Mouse (Mus musculus) lung, postnatal 10 days (tissue): Measurements from ENCODE around the gene Tecpr1.

Source experiments
- DNase-seq: peaks from one replicate; pipeline ENCODE4 v3.0.0; 2021

Gene Tecpr1

DNA sequence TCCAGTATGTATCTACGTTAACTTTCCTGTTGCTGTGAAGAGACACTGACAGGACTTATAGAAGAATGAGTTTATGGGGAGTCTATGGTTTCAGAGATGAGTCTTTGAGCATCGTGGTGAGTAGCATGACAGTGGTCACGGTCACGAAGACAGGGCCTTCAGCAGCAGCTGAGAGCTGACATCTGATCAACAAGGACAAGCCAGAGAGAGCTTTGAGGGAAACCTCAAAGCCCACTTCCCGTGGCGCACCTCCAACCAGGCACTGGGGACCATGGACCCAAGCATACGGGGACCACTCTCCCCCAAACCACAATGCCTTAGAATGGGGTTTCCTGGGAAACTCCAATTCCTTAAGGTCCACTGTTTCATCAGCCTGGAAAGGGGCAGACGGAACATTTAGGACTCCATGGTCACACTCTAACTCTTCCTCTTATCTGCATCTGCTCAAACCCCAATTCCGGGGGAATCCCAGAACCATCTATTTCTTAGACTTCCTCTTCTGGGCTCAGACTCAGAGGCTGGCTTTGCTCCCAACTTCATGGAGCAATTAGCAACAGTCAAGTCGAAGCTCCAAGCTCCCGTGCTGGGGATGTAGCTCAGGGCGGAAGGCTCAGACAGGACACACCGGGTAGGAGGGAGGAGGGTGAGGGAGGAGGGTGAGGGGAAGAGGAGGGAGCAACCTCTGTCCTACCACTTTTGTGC, 28.6 kb upstream of the Tecpr1 start:
- no peak for DNase-seq

GRCm38 (mm10) chr5:144249871-144250270, 26.5 kb upstream of the Tecpr1 start:
- no peak for DNase-seq

DNA sequence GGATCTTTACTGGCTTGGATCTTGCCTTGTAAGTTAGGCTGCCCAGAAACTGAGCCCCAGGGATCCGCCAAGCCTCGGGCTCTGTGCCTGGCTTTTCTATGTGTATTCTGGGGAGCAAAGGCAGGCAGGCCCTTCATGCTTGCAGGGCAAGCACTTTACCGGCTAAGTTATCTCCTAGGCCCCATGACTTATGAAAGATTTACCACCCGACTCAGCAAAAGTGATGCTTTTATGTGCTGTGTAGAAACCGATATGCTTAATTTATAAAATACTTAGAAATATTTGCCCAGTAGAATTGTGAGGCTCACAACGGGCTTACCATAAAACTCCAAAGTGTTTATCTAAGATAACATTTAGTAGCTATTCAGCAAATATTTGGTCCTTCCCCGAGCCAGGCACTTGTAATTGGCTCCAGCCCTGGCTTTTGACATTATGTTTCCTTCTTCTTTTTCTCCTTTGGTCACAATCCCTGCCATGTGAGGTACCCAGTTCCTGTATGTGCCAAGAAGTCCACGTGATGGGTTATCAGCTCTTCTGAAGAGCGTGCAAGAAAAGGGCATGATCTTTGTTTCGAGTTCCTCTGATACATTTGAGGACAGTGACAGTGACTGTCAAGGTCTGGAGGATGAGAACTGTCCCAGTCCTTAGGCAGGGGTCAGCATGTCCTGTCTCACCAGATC, 24.6 kb upstream of the Tecpr1 start:
- peak; percentile 60 for DNase-seq

DNA sequence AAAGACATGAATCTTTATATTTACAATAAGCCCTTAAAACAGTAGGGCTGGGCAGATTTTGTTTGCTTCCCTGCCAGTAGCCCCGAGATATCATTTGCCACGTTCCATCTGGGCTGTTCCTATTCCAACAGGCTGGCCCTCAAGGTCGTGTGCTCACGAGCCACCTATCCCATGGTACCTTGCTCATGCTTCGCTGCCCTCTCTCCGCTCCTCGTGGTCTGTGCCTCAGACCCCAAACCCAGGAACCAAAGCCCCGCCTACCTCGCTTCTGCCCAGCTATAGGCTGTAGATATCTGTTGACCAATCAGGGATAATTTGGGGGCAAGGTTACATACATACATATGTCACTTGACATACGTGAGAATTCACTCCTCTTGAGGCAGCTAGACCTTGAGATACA, 23.9 kb upstream of the Tecpr1 start:
- DNase-seq = no peak

DNA sequence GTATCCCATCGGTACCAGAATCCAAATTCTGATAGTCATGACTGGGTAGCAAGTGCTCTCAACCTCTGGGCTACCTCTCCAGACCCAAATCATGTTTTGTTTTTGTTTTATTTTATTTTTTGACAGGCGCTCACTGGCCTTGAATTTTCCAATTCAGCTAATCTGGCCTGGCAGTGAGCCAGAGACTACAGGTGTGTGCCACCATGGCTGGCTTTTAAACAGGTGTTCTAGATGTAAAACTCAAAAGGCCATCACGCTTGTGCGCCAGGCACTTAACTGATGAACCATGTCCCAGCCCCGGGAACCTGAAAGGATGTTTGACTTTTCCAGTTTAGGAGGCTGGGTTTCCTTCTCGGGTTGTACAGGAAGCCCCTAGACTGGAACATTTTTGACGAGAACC, 23.3 kb upstream of the Tecpr1 start:
- no peak for DNase-seq

- no peak for DNase-seq
These were observed 22.2 kb upstream of the Tecpr1 start for GRCm38 (mm10) chr5:144245592-144245991.

GRCm38 (mm10) chr5:144243901-144244487, 20.6 kb upstream of the Tecpr1 start, which contains the start of gene Bri3:
TSS of gene Bri3 (plus strand) at chr5:144244437.
- DNase-seq = no peak

GRCm38 (mm10) chr5:144238969-144239368, 15.6 kb upstream of the Tecpr1 start:
- DNase-seq = no peak

- no peak for DNase-seq
These were observed 11.3 kb upstream of the Tecpr1 start for GRCm38 (mm10) chr5:144234714-144235113.

DNA sequence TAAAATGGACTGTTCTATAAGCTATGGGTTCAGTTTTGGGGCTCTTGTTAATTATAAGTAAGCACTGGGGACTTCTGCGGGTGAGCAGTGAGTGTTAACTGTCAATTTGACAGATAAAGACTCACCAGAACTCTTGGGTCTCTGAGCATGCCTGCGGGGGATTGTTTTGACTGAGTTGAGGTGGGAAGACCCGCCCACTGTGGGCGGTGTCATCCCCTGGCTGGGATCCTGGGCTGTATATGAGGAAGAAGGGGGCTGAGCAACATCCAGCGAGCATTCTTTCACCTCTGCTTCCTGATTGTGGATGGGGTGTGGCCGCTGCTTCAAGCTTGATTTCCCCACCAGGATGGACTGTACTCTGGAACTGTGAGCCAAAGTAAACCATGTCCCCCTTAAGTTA, 10.8 kb upstream of the Tecpr1 start:
- no peak for DNase-seq

DNA sequence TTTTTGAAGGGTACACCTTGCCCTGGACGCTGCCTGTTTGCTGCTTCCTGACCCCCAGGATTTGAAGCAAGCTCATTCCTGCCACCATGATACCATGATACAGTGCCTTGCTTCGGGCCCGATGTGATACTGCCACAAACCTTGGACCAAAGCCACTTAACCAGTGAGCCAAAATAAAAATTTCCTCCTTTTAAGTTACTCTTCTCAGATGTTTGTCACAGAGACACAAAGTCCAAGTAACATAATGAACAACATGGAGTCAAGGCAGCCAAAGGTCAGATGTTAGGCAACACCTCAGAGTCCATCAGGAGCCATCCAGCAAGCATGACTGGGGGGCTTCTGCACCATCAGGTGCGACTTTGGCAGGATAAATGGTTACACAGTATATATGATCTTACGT, 9.1 kb upstream of the Tecpr1 start:
- DNase-seq = no peak

DNA sequence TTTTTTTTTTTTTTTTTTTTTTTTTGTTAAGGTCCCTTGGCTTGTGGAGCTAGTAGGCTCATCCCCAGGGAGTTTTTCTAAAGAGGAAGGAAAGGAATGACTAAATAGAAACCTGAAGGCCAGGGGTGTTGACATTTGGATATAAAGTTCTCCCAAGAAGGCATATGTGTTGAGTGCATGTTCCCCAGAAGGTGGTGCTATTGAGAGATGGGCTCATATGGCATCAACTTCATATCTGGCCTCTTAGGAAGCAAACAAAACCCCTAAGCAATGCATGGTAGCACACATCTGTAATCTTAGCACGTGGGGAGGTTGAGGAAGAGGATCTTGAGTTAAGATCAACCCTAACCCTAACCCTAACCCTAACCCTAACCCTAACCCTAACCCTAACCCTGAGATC, 8.0 kb upstream of the Tecpr1 start:
- DNase-seq = peak; percentile 32

GRCm38 (mm10) chr5:144230216-144230615, 6.8 kb upstream of the Tecpr1 start:
- no peak for DNase-seq

GRCm38 (mm10) chr5:144226220-144226619, 2.8 kb upstream of the Tecpr1 start:
- DNase-seq = peak; percentile 1

- no peak for DNase-seq
These were observed 743 bp upstream of the Tecpr1 start for GRCm38 (mm10) chr5:144223899-144224816.

GRCm38 (mm10) chr5:144222811-144223502, 458 bp downstream of the Tecpr1 start:
- peak; percentile 83 for DNase-seq

GRCm38 (mm10) chr5:144221305-144221704, 2.1 kb downstream of the Tecpr1 start:
- DNase-seq = peak; percentile 68

- DNase-seq = no peak
These were observed 3.5 kb downstream of the Tecpr1 start for GRCm38 (mm10) chr5:144219936-144220335.

- peak; percentile 64 for DNase-seq
These were observed 4.1 kb downstream of the Tecpr1 start for GRCm38 (mm10) chr5:144219306-144219705.

- no peak for DNase-seq
These were observed 5.4 kb downstream of the Tecpr1 start for GRCm38 (mm10) chr5:144218061-144218460.

DNA sequence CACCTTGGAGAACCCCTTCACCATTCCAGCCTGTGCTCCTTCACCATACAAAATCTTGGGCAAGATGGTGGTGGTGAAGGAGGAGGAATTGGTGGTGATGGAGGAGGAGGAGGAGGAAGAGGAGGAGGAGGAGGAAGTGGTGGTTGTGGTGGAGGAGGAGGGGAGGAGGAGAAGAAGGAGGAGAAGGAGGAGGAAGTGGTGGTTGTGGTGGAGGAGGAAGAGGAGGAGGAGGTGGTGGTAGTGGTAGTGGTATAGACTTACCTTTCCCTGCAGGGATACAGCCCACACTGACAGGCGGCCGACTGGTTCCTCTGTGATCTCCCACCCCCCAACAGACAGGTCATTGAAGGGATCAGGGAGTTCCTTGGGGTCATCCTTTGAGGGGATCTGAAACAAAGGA, 7.4 kb downstream of the Tecpr1 start:
- no peak for DNase-seq

- DNase-seq = peak; percentile 77
These were observed 9.0 kb downstream of the Tecpr1 start for GRCm38 (mm10) chr5:144214453-144214852.
